Mouse (Mus musculus): ENCODE measurements around the gene Tut1.

DNA sequence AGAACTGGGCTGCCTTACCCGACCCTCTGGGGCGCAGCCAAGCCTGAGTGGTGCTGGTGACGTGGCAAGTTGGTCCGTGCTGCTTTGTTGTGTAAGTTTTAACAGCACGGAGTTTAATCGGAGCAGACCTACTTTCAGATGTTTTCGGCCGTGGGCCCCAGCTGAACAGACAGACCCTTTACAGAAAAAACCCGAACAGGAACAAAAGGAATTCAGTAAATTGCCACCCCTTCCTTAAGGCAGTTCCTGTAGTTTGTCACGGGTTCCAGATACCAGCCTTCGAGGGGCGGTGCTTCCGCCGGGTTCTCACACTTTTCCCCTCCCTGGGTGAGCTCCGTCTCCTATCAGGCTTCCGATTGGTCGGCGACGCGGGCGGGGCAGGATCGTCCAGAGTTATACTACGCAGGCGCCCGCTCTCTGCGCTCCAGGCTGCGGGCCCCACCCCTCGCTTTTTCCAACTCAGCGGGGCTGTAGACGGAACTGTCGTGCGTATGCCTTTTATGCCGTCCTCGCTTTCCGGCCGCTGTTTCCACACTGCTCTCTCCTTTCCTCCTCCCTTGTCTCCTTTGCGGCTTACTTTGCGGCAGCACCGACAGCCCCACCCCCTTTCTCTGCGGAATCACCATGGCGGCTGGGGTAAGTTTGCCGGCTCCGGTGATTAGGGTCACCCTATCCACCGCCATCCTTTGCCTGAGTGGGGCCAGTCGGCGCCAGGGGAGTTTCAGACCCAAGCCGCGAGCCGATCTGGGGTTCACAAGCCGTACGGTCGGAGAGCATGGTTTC, 13.1 kb downstream of the Tut1 start, which contains the start of gene Eef1g:
- peak; percentile 86 to 87; a peak in 3 of 4 replicates for TF ChIP-seq POLR2A (IDR thresholded peaks at IDR 0.05; ENCODE audit: control insufficient read depth in 1 of 2, insufficient read depth in 1 of 2, low read depth in 1 of 2, low read length in 2 of 2, poor library complexity in 1 of 2)
- peak; percentile 79 for TF ChIP-seq USF1 (IDR thresholded peaks at IDR 0.05; ENCODE audit: low read depth, low read length)
- no peak for TF ChIP-seq ZC3H11A (IDR thresholded peaks at IDR 0.05; ENCODE audit: low read depth, low read length)
- no peak for TF ChIP-seq CTCF (IDR thresholded peaks at IDR 0.05 in 2 of 3, conservative IDR thresholded peaks at IDR 0.05 in 1 of 3; ENCODE audit: control insufficient read depth in 1 of 3, insufficient read depth in 1 of 3, low read depth in 2 of 3, low read length in 3 of 3, poor library complexity in 1 of 3, severe bottlenecking in 1 of 3)
- TF ChIP-seq ZMIZ1 (IDR thresholded peaks at IDR 0.05; ENCODE audit: low read depth, low read length) = peak; percentile 75
- TF ChIP-seq MAZ (IDR thresholded peaks at IDR 0.05; ENCODE audit: low read depth, low read length) = peak; percentile 63; the same call in 1 of the 2 replicates
- peak; percentile 95 for TF ChIP-seq POLR2AphosphoS2 (IDR thresholded peaks at IDR 0.05; ENCODE audit: low read length)
- TF ChIP-seq JUND (IDR thresholded peaks at IDR 0.05; ENCODE audit: low read depth, low read length) = no peak
- 0 out of 2 replicates have a peak, but pooled peaks have one; percentile 9 for TF ChIP-seq POLR2AphosphoS5 (IDR thresholded peaks at IDR 0.05; ENCODE audit: borderline replicate concordance, low read depth, low read length)
- TF ChIP-seq MAFK (IDR thresholded peaks at IDR 0.05; ENCODE audit: borderline replicate concordance, low read depth, low read length) = no peak
- TF ChIP-seq EP300 (IDR thresholded peaks at IDR 0.05; ENCODE audit: low read depth in 1 of 2, low read length in 2 of 2) = no peak; a peak in 1 of 4 replicates
- no peak for TF ChIP-seq E2F4 (IDR thresholded peaks at IDR 0.05; ENCODE audit: borderline replicate concordance, low read depth, low read length)

Measured in MEL (cell line).